Mouse (Mus musculus) kidney, adult 18-20 months (tissue): ENCODE results near the gene Cnnm1.

Experiments
- DNase-seq: peaks from one replicate; pipeline ENCODE4 v3.0.0; 2021

Gene Cnnm1

DNA sequence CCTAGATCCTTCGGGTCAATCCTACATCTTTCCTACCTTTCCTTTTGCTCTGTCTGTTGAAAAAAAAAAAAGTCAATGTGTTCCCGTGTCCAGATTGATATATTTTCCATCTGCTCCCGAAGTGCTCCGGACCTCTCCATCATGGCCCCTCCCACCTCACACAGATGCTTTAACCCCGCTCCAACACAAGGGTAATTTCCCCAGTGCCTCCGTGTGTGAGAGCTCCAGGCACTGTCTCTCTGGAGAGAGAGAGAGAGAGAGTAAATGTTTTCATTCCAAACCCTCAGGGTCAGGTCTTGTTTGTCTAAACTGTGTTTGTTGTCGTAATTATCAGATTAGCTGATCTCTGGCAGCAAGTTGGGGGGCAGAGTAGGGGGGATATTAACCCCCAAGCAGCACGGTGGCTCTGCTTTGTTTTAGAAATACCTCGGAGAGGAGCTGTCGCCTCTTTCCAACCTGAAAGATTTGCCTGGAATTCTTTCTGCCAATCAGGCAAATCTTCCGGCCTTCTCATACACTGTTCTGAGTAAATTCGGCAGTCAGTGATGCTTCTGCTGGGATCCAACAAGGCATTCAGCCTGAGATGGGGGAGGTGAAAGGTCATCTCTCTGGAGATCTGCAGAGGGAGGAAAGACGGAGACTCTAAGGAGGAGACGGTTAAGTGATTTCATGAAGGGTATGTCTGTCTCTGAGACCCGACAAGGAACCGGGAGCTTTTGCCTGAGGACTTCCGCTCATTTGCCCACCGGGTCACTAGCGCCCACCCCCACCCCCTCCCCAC, 106.3 kb downstream of the Cnnm1 start:
- DNase-seq: no peak
